Mouse (Mus musculus) midbrain, embryonic 13.5 days (tissue): ENCODE measurements around the gene Trim15. TPM values are rescaled to one million over a fixed set of nuclear protein-coding genes. Genes with fewer than 3 reads are reported as not detected.
A peak's percentile ranks its signal among the peaks of the same experiment; 100 is the strongest.
"Not testable (repeated sequence)": the region's sequence is repeated elsewhere in the genome, so short reads cannot be mapped to it uniquely, and the experiment has no call there.

Experiments
- ATAC-seq: fragments of 200-750 bp; cut with Nextera tagmentation; 2 replicates; pipeline ENCODE4 v1.8.0; 2017; ENCODE audit warnings: mild to moderate bottlenecking, moderate TSS enrichment, moderate library complexity
- H3K27ac ChIP-seq: fragments of 300-500 bp; sonication (generic); 2 replicates; pipeline ENCODE4 v1.5.1; 2015; ENCODE audit warnings: inconsistent platforms, mild to moderate bottlenecking, moderate library complexity
- H3K27me3 ChIP-seq: fragments of 300-500 bp; sonication (generic); 2 replicates; pipeline ENCODE4 v1.6.1; 2015; ENCODE audit warnings: mild to moderate bottlenecking, inconsistent platforms
- H3K36me3 ChIP-seq: fragments of 300-500 bp; sonication (generic); 2 replicates; pipeline ENCODE4 v1.6.1; 2015; ENCODE audit warnings: mild to moderate bottlenecking, inconsistent platforms
- H3K4me1 ChIP-seq: fragments of 300-500 bp; sonication (generic); replicated peaks from 2 replicates; pipeline ENCODE4 v1.6.1; 2015; ENCODE audit warnings: inconsistent platforms
- H3K4me2 ChIP-seq: fragments of 300-500 bp; sonication (generic); replicated peaks from 2 replicates; pipeline ENCODE4 v1.6.1; 2015; ENCODE audit warnings: moderate library complexity, mild to moderate bottlenecking, inconsistent platforms
- H3K4me3 ChIP-seq: fragments of 300-500 bp; sonication (generic); replicated peaks from 2 replicates; pipeline ENCODE4 v1.5.1; 2015; ENCODE audit warnings: mild to moderate bottlenecking, inconsistent platforms
- H3K9ac ChIP-seq: fragments of 300-500 bp; sonication (generic); replicated peaks from 2 replicates; pipeline ENCODE4 v1.6.1; 2015; ENCODE audit warnings: mild to moderate bottlenecking, inconsistent platforms
- H3K9me3 ChIP-seq: fragments of 300-500 bp; sonication (generic); 2 replicates; pipeline ENCODE4 v1.6.1; 2016; ENCODE audit warnings: mild to moderate bottlenecking, inconsistent platforms
- WGBS: fragments of 180-500 bp; shearing (Covaris S2); methylation state at CpG from one replicate; pipeline ENCODE4 v1.1.7; 2015; 5-methylcytosine and 5-hydroxymethylcytosine counted together
- polyA plus RNA-seq: library from polyadenylated mRNA; unstranded; fragments of >200 nt; fragmentation: Nextera tagmentation; extraction: Ambion mirVana; gene quantifications from 2 replicates; pipeline ENCODE4 v1.2.1, GENCODE M21; 2015

Gene Trim15
- polyA plus RNA-seq, 1 experiment from 2014 or later: 0.58 TPM

GRCm38 (mm10) chr17:36896583-36896982 lies 29.6 kb upstream of the Trim15 start:
- WGBS: 91% methylated on average over 1 of the region's 1 CpGs
- ATAC-seq: no peak
- no peak overlapping the region for H3K9ac ChIP-seq
- H3K4me1 ChIP-seq: no peaks in the 10 kb centered on the region
- no peak overlapping the region for H3K27ac ChIP-seq
- no peak overlapping the region for H3K4me3 ChIP-seq
- H3K27me3 ChIP-seq: peaks cover 2% of the 10 kb centered on the region; the same call in 1 of the 2 replicates
- no peak overlapping the region for H3K4me2 ChIP-seq
- no peaks in the 10 kb centered on the region for H3K36me3 ChIP-seq
- H3K9me3 ChIP-seq: no peaks in the 10 kb centered on the region

DNA sequence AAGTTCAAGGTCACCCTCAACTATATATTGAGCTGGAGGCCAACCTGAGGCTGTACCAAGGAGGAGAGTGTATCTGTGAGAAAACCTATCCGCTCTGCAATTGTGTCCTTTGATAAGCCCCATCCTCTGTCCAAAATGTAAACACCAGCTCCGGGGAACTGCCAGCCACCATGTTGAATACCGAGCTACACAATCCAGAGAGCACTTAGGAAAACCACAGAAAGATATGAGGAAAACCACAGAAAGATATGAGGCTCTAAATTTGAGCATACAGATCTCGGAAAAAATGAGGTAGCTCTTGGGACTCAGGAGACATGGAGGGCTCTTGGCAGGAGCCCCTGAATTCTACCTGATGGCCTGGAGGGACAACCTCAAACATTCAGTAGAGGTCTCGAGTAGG lies 26.4 kb upstream of the Trim15 start:
- Histone ChIP-seq H3K27ac (no peak overlapping the region), H3K27me3 (peaks cover 4% of the 10 kb centered on the region; the same call in 1 of the 2 replicates), H3K4me1 (no peaks in the 10 kb centered on the region), H3K36me3 (no peaks in the 10 kb centered on the region), H3K4me2 (no peak overlapping the region), H3K4me3 (no peak overlapping the region), H3K9ac (no peak overlapping the region), H3K9me3 (no peaks in the 10 kb centered on the region)
- ATAC-seq: no peak
- WGBS: 82% methylated on average over 5 of the region's 5 CpGs

GRCm38 (mm10) chr17:36892362-36892761 lies 25.4 kb upstream of the Trim15 start:
- WGBS: 15% methylated on average over 2 of the region's 2 CpGs
- Histone ChIP-seq H3K27me3 (peaks cover 4% of the 10 kb centered on the region; the same call in 1 of the 2 replicates), H3K4me3 (no peak overlapping the region), H3K9me3 (no peaks in the 10 kb centered on the region), H3K27ac (no peak overlapping the region), H3K4me2 (no peak overlapping the region), H3K9ac (no peak overlapping the region), H3K36me3 (no peaks in the 10 kb centered on the region), H3K4me1 (no peaks in the 10 kb centered on the region)
- peak; percentile 60; the same call in 1 of the 2 replicates for ATAC-seq

GRCm38 (mm10) chr17:36891496-36891895 lies 24.5 kb upstream of the Trim15 start:
- H3K27me3 ChIP-seq, H3K27ac ChIP-seq, H3K36me3 ChIP-seq, H3K4me1 ChIP-seq, H3K9ac ChIP-seq, H3K9me3 ChIP-seq, H3K4me3 ChIP-seq, ATAC-seq, H3K4me2 ChIP-seq: not testable (repeated sequence)
- WGBS: 92% methylated on average over 1 of the region's 1 CpGs

- no peak within 1 kb of the TSS for H3K9ac ChIP-seq
- H3K4me1 ChIP-seq: no peaks in the 10 kb centered on the region
- no peak within 1 kb of the TSS for H3K4me3 ChIP-seq
- ATAC-seq: no peak
- H3K36me3 ChIP-seq: no peaks in the 10 kb centered on the region
- H3K4me2 ChIP-seq: no peak within 1 kb of the TSS
- H3K27ac ChIP-seq: no peak within 1 kb of the TSS
- no peaks in the 10 kb centered on the region for H3K9me3 ChIP-seq
- 89% methylated on average over 5 of the region's 5 CpGs for WGBS
- peaks cover 4% of the 10 kb centered on the region; the same call in 1 of the 2 replicates for H3K27me3 ChIP-seq
Measured at GRCm38 (mm10) chr17:36890073-36890903, 23.3 kb upstream of the Trim15 start, which contains the start of gene Trim40. TSS of gene Trim40 (minus strand) at chr17:36890123.

DNA sequence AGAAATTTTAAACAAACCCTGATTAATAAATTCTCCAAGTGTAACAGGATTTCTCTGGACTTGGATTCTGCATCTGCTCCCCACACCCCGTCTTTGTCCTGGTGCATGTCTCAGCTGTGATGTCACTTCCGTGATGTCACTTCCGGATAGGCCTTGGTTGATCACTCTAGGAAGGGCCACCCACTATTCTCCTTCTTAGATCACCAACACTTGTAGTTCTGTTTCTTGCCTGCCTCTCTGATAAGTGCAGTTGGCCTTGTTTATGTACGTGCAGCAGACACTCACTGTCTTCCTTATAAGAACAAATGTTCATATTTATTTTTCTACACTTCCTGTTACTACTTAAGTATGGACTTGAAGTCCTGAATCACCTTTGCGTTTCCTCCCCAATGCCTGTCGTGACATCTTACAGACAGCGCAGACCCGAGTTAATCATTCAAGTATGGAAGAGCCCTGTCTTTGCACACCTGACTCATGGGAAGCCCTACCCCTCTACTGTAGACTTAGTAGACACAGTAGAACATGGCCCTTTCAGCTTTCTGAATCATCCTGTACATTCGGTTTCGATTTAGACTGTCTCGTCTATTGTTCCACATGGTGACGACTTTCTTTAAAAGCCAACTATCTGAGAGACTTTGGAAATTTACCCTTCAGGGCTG lies 18.3 kb upstream of the Trim15 start:
- 94% methylated on average over 12 of the region's 12 CpGs for WGBS
- H3K4me1 ChIP-seq: no peaks in the 10 kb centered on the region
- no peak overlapping the region for H3K27ac ChIP-seq
- H3K9me3 ChIP-seq: no peaks in the 10 kb centered on the region
- H3K4me3 ChIP-seq: no peak overlapping the region
- H3K4me2 ChIP-seq: no peak overlapping the region
- no peaks in the 10 kb centered on the region for H3K36me3 ChIP-seq
- no peaks in the 10 kb centered on the region for H3K27me3 ChIP-seq
- ATAC-seq: no peak
- H3K9ac ChIP-seq: no peak overlapping the region

GRCm38 (mm10) chr17:36883350-36883749 lies 16.3 kb upstream of the Trim15 start:
- Histone ChIP-seq H3K4me1 (no peaks in the 10 kb centered on the region), H3K4me2 (no peak overlapping the region), H3K36me3 (no peaks in the 10 kb centered on the region), H3K27me3 (no peaks in the 10 kb centered on the region), H3K9me3 (no peaks in the 10 kb centered on the region), H3K9ac (no peak overlapping the region), H3K27ac (no peak overlapping the region), H3K4me3 (no peak overlapping the region)
- ATAC-seq: no peak
- 85% methylated on average over 2 of the region's 2 CpGs for WGBS

- WGBS: 77% methylated on average over 4 of the region's 4 CpGs
- Histone ChIP-seq H3K27ac (no peak overlapping the region), H3K4me3 (no peak overlapping the region), H3K36me3 (no peaks in the 10 kb centered on the region), H3K4me2 (no peak overlapping the region), H3K9me3 (no peaks in the 10 kb centered on the region), H3K27me3 (no peaks in the 10 kb centered on the region), H3K4me1 (no peaks in the 10 kb centered on the region), H3K9ac (no peak overlapping the region)
- ATAC-seq: no peak
Measured at GRCm38 (mm10) chr17:36874636-36875035, 7.6 kb upstream of the Trim15 start.

DNA sequence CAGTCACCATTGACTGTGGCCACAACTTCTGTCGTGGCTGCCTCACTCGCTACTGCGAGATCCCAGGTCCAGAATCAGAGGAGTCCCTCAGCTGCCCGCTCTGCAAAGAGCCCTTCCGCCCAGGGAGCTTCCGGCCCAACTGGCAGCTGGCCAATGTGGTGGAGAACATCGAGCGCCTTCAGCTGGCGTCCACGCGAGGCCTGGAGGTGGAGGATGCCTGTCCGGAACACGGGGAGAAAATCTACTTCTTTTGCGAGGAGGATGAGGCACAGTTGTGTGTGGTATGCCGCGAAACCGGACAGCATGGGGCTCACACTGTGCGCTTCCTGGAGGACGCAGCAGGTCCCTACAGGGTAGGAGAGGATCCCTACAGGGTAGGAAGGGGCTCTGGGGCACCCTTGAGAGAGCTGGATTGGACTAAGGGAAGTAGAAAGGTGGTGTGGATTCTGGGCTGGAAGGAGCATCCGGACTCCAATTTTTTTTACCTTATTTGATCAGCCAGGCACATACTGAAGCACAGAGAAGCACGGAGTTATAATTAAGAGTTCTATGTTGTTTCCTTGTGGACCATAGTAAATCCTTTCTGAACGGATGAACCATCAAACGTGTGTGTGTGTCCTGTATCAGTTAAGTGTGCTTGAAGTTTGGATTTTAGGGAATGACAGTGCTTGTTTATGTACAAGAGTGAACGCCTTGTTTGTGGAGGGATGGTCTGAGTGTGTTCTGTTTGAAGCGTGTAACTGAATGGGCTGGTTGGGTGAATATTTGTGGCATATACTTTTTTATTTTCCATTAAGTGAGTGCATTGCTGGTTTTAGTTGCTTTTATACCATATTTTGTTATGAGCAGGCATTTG lies 3.2 kb upstream of the Trim15 start:
- Histone ChIP-seq H3K36me3 (no peaks in the 10 kb centered on the region), H3K9me3 (no peaks in the 10 kb centered on the region), H3K27ac (no peak overlapping the region), H3K4me3 (no peak overlapping the region), H3K4me1 (peaks cover 7% of the 10 kb centered on the region), H3K27me3 (peaks cover 17% of the 10 kb centered on the region), H3K9ac (no peak overlapping the region), H3K4me2 (no peak overlapping the region)
- 78% methylated on average over 25 of the region's 25 CpGs for WGBS
- ATAC-seq: no peak

- Histone ChIP-seq H3K27ac (no peak within 1 kb of the TSS), H3K9me3 (no peaks in the 10 kb centered on the region), H3K4me2 (no peak within 1 kb of the TSS), H3K4me3 (no peak within 1 kb of the TSS), H3K27me3 (peaks cover 22% of the 10 kb centered on the region), H3K36me3 (no peaks in the 10 kb centered on the region), H3K4me1 (peaks cover 7% of the 10 kb centered on the region), H3K9ac (no peak within 1 kb of the TSS)
- ATAC-seq: no peak
- WGBS: 79% methylated on average over 4 of the region's 4 CpGs
Measured at GRCm38 (mm10) chr17:36869284-36869954, 2.4 kb upstream of the Trim15 start, which contains the start of gene Trim10. TSS of gene Trim10 (plus strand) at chr17:36869574.

- Histone ChIP-seq H3K27me3 (peaks cover 22% of the 10 kb centered on the region), H3K27ac (no peak overlapping the region), H3K4me3 (no peak overlapping the region), H3K9ac (no peak overlapping the region), H3K4me2 (no peak overlapping the region), H3K9me3 (no peaks in the 10 kb centered on the region), H3K4me1 (peaks cover 7% of the 10 kb centered on the region), H3K36me3 (no peaks in the 10 kb centered on the region)
- no peak for ATAC-seq
- WGBS: 89% methylated on average over 2 of the region's 2 CpGs
Measured at GRCm38 (mm10) chr17:36868836-36869235, 1.8 kb upstream of the Trim15 start.
